Mouse (Mus musculus) cerebellum, adult 2 months (tissue): ENCODE measurements at regions not wholly inside any gene's neighbourhood (a gene's known extent, or its start where the extent isn't known, plus 50 kb on each side); places are given as distances from the start of the nearest gene placed in this dataset.
A peak's percentile ranks its signal among the peaks of the same experiment; 100 is the strongest.

Source experiments
- DNase-seq, 2 experiments: peaks; one replicate each; pipeline ENCODE4 v3.0.0; 2021
- H3K27ac ChIP-seq: fragments of 200-500 bp; 2 replicates; pipeline ENCODE4 v1.5.1; 2012; ENCODE audit warnings: low read length, control low read depth, inconsistent platforms; ENCODE audit not compliant: insufficient read depth
- H3K27me3 ChIP-seq: fragments of 200-500 bp; 2 replicates; pipeline ENCODE4 v1.6.1; 2012; ENCODE audit warnings: inconsistent platforms, mild to moderate bottlenecking, low read length, moderate library complexity; ENCODE audit not compliant: control insufficient read depth, insufficient read depth
- H3K4me1 ChIP-seq: fragments of 200-500 bp; 2 replicates; pipeline ENCODE4 v1.6.1; 2011; ENCODE audit warnings: low read length; ENCODE audit not compliant: control insufficient read depth, insufficient read depth
- H3K4me3 ChIP-seq: fragments of 200-500 bp; replicated peaks from 2 replicates; pipeline ENCODE3; 2011; ENCODE audit warnings: mild to moderate bottlenecking, low read depth, low read length, control low read depth; ENCODE audit not compliant: insufficient read depth
- CTCF ChIP-seq: fragments of 200-500 bp; IDR thresholded peaks from 2 replicates; pipeline ENCODE4 v1.5.1; 2011; ENCODE audit warnings: low read depth, mild to moderate bottlenecking, control low read depth, low read length, moderate library complexity, borderline replicate concordance; ENCODE audit not compliant: insufficient read depth
- POLR2A ChIP-seq: fragments of 200-500 bp; IDR thresholded peaks from 2 replicates; pipeline ENCODE4 v1.6.1; 2011; ENCODE audit warnings: low read length, control low read depth, borderline replicate concordance; ENCODE audit not compliant: insufficient read depth
- WGBS: fragments of 180-500 bp; shearing (Covaris S2); methylation state at CpG from one replicate; pipeline ENCODE4 v1.1.7; 2018; 5-methylcytosine and 5-hydroxymethylcytosine counted together

DNA sequence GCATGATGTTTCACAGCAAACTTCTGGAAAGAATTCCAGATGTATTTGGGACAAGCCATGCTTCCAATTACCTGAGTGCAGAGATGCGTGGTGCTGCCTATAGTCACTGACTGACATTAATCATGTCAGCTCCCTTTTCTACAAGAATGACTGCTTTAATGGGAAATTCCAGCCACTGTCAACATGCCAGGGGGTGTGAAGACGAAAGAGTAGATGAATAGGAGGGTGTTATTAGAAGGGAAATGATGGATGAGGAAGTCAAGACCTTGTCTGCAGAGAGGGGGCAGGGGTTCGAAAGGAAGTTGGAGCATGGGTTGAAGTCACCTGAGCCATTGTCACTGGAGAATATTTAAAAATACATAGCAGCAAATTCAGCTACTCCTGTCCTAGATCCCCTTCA, 634.6 kb downstream of the Brinp1 start:
- 75% methylated on average over 3 of the region's 3 CpGs for WGBS
- Histone ChIP-seq H3K4me1 (no peaks in the 10 kb centered on the region), H3K4me3 (no peak overlapping the region), H3K27ac (no peak overlapping the region), H3K27me3 (no peaks in the 10 kb centered on the region)
- DNase-seq = no peak
- TF ChIP-seq CTCF (no peak), POLR2A (no peak)

DNA sequence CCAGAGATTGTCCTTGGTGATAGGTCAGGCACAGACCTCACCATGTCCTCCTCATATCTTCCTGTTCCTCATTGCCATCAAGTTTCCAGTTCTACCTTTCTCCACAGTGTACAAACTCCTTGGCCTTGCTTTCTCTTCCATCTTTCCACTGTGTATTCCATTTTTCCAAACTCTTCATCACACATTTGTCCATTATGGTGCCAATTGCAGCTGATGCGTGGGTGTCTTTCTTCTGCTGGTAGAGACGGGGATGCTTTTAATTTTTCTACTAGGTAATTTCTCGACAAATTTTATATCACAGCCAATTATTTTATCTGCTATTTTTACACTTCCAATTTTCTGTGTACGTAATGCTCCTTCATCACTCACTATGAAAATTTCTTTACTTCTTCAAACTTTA, 641.4 kb downstream of the Brinp1 start:
- H3K4me1 ChIP-seq = no peaks in the 10 kb centered on the region
- no peak for DNase-seq
- H3K4me3 ChIP-seq = no peak overlapping the region
- 94% methylated on average over 4 of the region's 4 CpGs for WGBS
- no peaks in the 10 kb centered on the region for H3K27me3 ChIP-seq
- TF ChIP-seq CTCF (no peak), POLR2A (no peak)
- no peak overlapping the region for H3K27ac ChIP-seq

DNA sequence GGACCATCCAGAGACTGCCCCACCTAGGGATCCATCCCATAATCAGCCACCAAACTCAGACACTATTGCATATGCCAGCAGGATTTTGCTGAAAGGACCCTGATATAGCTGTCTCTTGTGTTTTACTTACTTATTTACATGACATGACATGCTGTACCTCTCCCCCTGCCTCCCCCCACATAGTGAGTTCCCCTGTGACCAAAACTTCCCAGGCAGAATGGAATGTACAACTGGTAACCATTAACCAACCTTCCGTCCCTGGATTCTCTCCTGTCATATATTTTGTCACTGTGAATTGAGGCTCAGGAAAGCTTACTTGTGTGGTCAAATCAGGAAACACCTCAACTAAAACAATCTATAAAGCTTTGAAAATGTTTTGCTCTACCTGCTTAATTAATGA, 669.4 kb downstream of the Brinp1 start:
- 85% methylated on average over 1 of the region's 1 CpGs for WGBS
- no peak for DNase-seq
- no peak overlapping the region for H3K27ac ChIP-seq
- H3K27me3 ChIP-seq = no peaks in the 10 kb centered on the region
- H3K4me3 ChIP-seq = no peak overlapping the region
- TF ChIP-seq POLR2A (no peak), CTCF (no peak)
- H3K4me1 ChIP-seq = no peaks in the 10 kb centered on the region

DNA sequence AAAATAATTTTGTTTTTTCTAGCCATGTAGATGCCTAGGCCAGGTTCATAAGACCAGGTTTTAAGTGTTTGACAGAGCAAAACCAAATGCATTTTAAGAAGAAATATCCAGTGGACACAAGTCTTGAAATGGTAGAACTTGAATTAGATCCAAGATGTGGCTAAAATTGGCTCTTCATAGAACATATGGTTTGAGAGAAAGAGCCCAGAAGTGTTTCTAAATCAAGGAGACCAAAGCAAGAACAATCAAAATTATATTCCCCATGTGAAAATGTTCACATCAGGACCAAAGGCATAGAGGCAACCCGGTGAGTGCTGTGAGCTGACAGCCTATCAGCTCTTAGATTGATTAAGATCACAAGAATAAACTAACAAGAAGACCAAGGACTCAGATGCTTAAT, 673.3 kb downstream of the Brinp1 start:
- Histone ChIP-seq H3K4me1 (no peaks in the 10 kb centered on the region), H3K27me3 (no peaks in the 10 kb centered on the region), H3K4me3 (no peak overlapping the region), H3K27ac (no peak overlapping the region)
- TF ChIP-seq POLR2A = no peak
- no peak for TF ChIP-seq CTCF
- 57% methylated on average over 1 of the region's 1 CpGs for WGBS
- peak in 1 of 2 experiments; percentile 1 for DNase-seq

DNA sequence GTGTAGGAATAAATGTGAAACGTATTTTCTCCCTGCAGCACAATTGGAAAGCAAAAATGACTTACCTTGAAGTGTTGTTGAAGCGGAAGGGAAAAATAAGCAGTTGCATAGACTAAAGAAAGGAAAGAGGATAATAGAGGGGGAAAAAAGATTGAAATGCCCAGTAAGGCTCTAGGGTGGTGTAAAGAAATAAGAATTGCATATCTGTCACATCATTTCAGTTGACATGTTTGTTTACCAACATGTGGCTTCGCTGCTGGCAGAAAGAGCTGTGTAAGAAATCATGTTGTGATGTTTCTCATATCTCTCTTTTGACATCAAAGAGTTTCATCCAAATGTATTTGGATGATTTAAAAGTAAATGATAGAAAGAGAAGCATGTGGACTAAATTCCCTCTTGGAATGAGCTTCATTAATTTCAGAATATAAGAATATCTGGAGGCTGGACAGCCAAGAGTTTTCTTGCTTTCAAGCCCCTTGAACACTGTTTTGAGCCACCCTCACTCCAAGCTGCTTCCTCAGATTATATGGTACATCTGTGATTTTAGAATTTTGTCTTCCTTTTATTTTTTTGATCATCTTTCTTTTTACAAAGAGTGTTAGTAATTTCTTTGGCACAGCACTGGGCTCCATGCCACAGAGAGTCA, 679.0 kb downstream of the Brinp1 start:
- no peak for TF ChIP-seq CTCF
- no peak for TF ChIP-seq POLR2A
- no peak overlapping the region for H3K4me3 ChIP-seq
- no peaks in the 10 kb centered on the region for H3K4me1 ChIP-seq
- DNase-seq = no peak
- H3K27me3 ChIP-seq = no peaks in the 10 kb centered on the region
- 93% methylated on average over 3 of the region's 3 CpGs for WGBS
- H3K27ac ChIP-seq = no peak overlapping the region
